Mouse (Mus musculus) MEL (cell line): ENCODE measurements at regions not wholly inside any gene's neighbourhood (a gene's known extent, or its start where the extent isn't known, plus 50 kb on each side); places are given as distances from the start of the nearest gene placed in this dataset.

ENCODE experiments used
- EP300 ChIP-seq, 2 experiments: IDR thresholded peaks; 2 replicates each; pipeline ENCODE4 v1.6.1; 2011; ENCODE audit warnings: improper control_type of control experiment in 2 of 2, low read length in 2 of 2, low read depth in 1 of 2, mild to moderate bottlenecking in 1 of 2
- MYB ChIP-seq: IDR thresholded peaks from 2 replicates; pipeline ENCODE4 v1.6.1; 2011; ENCODE audit warnings: mild to moderate bottlenecking, low read depth, low read length, improper control_type of control experiment
- SIN3A ChIP-seq: IDR thresholded peaks from 2 replicates; pipeline ENCODE4 v1.6.1; 2012; ENCODE audit warnings: low read length, improper control_type of control experiment, inconsistent platforms
- TAL1 ChIP-seq: IDR thresholded peaks from 2 replicates; pipeline ENCODE4 v1.6.1; 2012; ENCODE audit warnings: mild to moderate bottlenecking, inconsistent platforms, low read length, moderate library complexity, mixed read lengths
- ZC3H11A ChIP-seq: IDR thresholded peaks from 2 replicates; pipeline ENCODE4 v1.6.1; 2012; ENCODE audit warnings: low read depth, mild to moderate bottlenecking, inconsistent platforms, low read length, improper control_type of control experiment

- no peak for TF ChIP-seq EP300 (IDR thresholded peaks at IDR 0.05; ENCODE audit: low read depth in 1 of 2, low read length in 2 of 2)
- no peak for TF ChIP-seq TAL1
- TF ChIP-seq MYB, result no peak
- TF ChIP-seq SIN3A, result no peak
- no peak for TF ChIP-seq ZC3H11A
These were observed 98.0 kb upstream of the Rap1b start for GRCm38 (mm10) chr10:117943702-117944307.
